Mouse (Mus musculus): ENCODE results near the gene Rassf3.

Rassf3 gene

DNA sequence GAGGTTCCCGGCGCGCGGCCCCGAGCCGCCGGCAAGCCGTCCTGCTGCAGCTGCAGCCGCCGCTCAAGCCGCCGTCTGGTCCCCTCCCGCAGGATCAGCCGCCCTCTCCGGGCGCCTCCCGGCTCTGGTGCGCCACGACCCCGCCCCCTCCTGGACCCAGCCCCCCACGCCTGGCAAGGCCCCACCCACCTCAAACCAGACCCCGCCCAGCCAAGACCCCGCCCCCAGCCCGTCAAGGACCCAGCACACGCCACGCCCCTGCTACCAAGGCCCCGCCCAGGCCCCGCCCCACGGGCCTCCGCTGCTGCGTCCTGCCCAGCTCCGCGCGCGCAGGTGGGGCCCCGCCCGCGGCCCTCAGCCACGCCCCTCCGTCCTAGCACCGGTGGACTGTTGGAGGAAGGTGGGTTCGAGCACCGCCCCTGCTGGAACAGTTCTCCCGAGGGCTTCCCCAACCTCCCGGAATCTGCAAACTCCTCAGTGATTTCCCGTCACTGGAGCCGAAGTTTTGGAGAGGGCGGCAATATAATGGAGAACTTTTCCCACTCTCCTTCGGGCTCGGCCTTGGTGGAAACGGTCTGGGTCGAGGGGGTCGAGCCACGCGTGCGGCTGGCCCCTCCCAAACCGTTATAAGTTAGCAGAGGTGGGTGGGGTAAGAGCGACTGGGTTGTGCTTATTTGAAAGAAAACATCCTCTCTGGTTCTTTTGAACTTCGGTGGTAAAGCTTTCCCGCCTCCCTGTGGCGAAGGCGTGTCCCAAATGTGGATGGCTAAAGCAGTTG is at the start of gene Rassf3:
Gene Rassf3 (minus strand): TSS at position 158 of the 778 bp plus-strand sequence.
- DNase-seq (ENCODE audit: low read depth, low spot score), result peak; percentile 94

DNA sequence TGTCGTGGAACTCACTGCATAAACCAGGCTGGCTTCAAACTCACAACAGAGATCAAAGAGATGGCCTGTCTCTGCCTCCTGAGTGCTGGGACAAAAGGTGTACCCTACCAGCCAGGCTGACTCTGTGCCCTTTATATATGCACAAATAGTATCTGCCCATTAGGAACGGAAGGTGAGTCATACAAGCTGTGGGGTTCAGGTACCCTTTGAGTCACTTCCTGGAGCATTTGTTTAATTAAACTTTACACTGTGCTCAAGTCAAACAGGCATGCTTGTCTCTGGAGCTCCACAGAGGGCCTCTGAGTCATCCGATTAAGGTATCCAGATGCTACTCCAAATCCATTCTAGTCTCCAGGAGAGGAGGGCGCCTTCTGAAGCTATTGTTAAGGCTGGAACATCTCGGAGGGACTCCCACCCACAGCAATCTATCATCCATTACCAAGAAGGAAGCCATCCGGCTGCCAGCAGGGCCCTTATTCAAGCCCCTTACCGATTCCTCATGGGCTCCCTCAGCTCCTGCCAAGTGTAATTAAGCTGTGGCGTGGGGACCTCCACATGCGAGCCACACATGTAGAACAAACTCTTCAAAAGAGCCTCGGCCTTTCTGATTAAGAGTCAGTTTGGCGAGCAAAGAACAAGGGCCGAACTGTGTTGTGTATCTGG is 44.9 kb upstream of the Rassf3 start:
- DNase-seq (ENCODE audit: low read depth, low spot score), result no peak

DNA sequence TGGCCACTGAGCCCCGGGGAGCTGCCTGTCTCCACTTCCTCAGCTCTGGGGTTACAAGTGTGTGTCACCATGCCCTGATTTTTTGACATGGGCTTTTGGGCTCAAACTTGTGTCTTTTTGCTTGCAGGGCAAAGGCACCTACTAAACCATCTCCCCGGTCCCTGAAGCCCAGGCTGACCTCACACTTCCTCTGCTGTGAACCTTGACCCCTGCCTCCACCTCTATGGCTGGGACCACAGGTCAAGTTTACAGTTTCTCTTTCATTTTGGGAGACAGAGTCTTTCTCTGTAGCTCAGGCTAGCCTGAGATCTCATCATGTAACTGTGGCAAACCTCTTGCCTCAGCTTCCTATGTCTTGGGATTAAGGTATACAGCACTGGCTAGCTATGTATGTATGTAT is 43.6 kb upstream of the Rassf3 start:
- DNase-seq (ENCODE audit: low read depth, low spot score), result no peak

DNA sequence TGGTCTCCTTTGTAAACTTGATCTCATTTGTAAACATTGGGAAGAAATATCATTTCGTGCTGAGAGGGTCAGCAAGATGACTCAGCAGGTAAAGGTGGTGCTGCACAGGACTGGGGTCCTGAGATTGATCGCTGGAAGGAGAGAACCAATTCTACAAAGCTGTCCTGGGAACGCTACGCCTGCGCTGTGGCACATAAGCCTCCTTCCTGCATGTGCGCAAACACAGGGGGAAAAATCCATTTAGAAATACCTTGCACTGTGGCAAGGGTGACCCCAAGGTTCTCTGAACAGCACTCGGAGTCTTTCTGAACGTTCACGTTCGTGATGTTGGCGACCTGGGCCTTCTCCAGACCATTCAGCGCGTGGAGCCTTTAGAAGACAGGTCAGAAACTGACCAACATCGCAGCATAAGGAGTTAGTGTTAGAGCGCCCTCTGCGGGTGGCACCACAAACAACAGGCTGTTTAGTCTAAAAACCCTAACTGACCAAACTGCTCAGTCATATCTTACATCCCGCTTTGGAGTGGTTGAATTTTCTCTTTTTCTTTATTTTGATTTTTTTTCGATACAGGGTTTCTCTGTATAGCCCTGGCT is 40.0 kb upstream of the Rassf3 start:
- DNase-seq (ENCODE audit: low read depth, low spot score), result peak; percentile 83

DNA sequence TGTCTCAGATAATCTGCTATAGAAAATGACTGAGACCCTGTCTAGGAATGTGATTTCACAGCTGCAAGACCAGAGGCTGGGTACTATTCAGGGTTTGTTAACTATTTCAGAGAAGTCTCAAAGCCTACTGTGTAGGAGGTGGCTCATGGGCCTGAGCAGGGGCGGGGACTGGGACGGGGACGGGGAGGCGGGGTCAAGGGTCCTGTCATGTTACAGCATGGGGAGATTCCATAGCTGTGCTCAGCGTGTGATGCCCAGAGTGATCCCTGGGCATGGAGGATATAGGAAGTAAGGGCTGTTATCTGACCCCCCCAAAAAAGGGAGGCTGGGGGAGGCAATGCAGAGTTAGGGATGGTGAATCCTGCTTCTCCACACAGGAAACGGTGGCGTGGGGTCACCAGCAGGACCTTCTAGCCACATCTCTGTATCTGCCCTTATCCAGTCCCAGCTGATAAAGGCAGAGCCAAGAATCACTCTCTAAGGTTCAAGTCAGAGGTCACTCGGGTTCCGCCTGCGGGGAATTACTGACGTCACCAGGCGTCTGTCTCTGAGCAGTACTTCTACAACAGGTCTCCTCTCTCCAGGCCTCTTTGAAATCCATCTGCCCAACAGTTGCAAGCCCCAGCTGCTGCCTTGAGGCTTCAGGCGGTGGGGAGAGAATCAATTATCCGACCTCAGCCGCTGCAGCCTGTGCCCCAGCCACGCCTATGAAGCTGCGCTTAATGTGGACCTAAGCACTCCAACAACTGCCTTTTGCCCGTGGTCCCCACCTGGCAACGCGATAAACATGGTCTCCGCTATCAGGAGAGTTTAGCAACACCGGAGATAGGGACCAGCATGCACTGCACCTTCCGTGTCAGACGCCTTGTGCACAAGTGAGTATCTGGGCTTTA is 33.9 kb upstream of the Rassf3 start:
- peak; percentile 72 for DNase-seq (ENCODE audit: low read depth, low spot score)

DNA sequence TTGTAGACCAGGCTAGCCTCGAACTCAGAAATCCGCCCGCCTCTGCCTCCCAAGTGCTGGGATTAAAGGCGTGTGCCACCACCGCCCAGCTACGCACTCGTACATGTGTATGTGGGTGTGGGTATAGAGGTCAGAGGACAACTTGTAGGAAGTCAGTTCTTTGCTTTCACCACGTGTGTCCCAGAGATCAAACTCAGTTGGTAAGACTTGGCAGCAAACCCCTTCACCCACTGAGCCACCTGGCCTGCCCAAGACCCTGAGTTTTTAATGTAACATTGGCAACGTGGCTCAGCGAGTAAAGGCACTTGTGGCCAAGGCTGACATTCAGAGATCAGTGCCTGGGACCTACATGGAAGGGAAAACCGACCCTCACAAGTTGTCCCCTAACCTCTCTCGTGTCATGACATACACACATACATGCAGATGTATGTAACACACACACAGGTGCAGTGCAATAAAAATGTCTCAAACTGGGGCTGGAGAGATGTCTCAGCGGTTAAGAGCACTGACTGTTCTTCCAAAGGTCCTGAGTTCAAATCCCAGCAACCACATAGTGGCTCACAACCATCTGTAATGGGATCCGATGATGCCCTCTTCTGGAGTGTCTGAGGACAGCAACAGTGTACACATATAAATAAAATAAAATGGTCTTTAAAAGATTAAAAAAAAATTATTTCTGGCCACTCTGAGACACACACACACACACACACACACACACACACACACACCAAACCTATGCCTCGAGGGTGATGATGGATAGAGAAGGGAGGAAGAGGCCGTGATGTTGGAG is 31.8 kb upstream of the Rassf3 start:
- DNase-seq (ENCODE audit: low read depth, low spot score), result no peak

DNA sequence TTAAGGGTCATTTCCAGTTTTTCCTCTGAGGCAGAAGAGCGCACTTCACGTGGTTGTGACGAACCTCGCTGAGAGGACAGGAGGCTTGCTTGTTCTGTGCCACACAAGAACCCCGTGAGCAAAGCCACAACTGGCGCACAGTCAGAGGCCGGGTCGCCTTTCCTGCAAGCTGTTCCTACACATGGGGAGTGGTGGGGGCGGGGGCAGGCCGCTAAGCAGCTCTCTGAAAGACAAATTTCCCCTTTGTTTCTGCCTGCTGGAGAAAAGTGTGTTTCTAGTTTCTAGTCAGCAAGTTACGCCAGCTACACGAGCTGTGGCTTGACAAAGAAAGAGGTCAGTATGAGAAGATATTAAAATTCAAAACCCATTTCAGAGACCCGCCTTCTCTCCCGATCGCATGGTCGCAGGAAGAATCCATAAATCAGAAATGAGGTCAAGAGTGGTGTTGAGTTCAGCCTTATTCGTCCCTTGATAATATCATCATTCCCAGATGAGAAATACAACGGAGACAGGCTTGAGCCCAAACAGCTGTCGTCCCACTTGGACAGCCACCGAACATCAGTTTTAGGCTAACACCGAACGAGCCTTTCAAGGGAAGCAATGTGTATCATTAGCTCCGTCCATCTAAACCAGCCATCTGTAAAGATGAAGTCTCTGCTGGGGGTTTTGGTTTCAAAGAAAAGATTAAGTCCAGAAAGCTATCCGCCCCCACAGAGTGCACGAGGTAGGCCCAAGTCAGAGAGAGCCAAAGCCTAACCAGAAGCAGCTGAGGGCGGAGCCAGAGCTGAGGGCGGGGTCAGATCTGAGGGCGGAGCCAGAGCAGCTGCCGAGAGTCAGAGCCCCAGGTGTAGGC is 30.8 kb upstream of the Rassf3 start:
- DNase-seq (ENCODE audit: low read depth, low spot score), result peak; percentile 71

DNA sequence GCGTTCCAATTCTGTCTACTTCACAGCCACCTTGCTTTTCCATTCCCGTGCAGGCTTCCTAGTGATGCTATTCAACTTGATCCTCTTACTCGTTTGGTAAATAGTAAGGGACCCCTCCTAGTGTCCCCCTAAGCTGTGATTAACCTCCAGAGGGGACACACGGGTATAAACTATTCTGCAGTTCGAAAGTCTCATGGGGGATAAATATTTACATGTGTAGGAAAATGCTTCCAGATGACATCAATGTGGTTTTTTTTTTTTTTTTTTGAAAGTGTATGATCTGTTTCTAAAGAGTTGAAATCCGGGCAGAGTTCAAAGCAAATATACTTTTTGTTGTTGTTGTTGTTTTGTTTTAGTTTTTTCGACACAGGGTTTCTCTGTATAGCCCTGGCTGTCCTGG is 29.8 kb upstream of the Rassf3 start:
- no peak for DNase-seq (ENCODE audit: low read depth, low spot score)

DNA sequence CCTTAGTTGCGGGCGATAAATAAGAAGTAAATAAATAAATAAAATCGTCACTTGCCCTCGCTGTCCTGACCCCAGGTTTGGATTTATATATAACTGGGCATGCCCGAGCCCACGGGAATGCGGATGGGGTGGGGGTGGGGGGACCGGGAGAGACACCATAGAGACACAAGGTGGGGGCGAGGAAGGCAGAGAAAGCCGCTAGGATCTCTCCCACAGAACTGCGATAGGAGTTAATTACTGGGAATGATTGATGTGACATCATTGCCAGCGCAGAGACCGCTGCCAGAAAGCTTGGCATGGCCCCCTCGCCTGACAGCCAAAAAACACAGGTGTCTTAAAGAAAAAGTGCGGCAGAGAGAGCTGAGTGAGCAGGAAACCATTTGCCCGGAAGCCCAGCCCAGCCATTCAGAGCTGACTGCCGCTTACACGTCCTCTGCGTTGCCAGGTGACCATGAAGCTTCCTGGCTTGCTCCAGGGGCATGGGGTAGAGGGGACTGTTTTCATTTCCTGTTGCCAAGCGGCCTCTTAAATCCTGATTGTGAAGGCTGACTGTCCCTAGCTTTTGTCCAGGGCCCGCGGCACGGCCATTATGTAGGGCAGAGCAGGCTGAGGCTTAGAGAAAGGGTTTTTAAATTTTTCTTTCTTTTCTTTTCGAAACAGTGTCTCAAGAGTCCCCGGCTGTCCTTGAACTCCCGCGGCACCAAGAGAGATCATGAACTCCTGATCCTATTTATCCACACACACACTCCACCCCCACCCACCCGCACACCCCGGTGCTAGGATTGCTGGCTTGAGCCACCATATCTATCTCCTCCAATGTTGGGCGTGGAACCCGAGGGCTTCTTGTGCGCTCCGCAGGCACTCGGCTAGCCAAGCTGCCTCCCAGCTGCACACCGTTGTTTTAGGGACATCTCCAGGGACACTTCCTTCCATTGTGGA is 29.1 kb upstream of the Rassf3 start:
- DNase-seq (ENCODE audit: low read depth, low spot score), result peak; percentile 69

DNA sequence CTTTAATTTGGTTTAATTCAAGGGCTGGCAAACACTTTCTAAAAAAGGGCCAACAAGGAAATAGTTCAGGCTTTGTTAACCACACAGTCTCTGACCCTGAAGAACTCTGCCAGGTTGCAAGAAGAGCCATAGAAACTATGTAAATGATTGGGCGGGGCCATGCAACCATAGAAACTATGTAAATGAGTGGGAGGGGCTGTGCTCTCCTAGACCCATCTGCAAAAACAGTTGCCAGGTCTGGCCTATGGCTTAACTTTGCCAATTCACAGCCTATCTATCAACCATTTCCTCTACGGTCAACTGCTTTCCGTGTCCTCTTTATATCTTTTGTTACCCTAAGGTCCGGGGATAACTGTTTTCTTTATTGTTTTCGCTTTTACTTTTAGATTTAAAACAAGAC is 25.0 kb upstream of the Rassf3 start:
- DNase-seq (ENCODE audit: low read depth, low spot score), result no peak

DNA sequence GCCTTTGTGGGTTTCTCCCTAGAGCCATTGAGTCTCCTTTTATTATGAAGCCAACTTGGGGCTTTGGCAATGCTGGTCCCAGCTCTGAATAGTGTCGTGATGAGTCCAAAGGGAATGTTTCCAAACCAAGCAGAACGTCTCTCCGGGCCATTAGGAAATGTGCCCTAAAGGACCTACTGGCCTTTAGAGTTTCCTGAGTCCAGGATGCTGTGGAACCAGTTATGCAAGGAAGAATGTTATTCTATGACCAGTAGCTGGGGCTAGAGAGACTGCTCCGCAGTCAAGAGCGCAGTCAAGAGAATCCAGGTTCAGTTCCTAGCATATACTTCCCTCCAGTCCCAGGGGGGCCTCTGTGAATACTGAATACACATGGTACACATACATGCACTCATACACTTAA is 23.9 kb upstream of the Rassf3 start:
- no peak for DNase-seq (ENCODE audit: low read depth, low spot score)

DNA sequence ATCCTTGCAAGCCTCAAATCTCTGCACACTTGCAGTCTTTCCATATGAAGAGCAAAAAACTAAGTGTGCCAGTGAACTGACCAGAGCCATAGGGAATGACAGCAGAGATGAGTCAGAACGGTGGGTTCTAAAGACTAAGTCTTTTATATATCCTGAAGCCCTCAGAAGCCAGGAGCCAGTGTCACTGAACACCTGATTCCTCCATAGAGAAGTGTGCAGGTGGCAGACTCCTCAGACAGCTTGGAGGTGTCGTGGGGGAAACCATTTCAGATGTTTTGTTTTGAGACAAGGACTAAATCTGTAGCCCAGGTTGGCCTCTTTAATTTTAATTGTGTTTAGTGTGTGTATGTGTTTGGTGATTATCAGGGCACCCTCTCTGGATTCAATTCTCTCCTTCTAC is 22.9 kb upstream of the Rassf3 start:
- no peak for DNase-seq (ENCODE audit: low read depth, low spot score)

DNA sequence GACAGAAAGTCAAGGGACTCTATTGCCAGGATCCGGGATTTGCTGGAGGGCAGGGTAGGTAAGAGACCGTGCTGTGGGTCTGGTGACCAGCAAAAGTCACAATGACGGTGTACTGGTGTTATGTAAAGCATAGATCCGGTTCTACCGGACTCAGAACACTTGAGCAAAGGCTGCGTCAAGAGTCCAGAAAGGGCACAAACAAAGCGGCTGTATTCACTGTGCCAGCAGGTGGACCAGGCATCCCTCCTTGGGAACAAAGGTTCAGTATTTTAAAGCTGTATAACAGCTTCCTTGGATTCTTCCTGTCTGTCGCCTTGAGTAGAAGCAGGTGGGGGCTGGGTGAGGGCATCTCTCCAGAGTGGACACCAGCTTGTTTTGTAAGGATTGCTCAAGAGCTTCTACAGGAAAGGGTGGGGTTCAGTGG is 22.3 kb upstream of the Rassf3 start:
- DNase-seq (ENCODE audit: low read depth, low spot score), result no peak

DNA sequence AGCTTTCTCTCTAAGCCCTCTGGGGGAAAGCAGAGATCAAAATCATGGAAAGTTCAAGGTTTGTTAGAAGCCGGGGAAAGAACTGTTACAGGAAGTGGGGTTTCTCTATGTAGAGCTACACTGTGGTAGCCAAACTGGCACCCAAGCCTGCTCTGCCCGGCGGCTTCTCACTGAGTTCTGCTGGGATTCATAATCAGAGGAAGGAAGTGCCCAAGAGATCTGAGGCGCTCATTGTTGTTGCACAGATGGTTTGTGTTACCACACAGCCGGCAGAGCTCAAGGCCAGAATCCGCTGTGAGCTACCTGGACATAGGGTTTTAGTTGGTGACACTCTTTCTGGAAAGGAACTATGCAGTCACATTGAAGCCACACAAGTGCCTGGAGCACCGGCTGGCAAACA is 21.8 kb upstream of the Rassf3 start:
- DNase-seq (ENCODE audit: low read depth, low spot score), result no peak

DNA sequence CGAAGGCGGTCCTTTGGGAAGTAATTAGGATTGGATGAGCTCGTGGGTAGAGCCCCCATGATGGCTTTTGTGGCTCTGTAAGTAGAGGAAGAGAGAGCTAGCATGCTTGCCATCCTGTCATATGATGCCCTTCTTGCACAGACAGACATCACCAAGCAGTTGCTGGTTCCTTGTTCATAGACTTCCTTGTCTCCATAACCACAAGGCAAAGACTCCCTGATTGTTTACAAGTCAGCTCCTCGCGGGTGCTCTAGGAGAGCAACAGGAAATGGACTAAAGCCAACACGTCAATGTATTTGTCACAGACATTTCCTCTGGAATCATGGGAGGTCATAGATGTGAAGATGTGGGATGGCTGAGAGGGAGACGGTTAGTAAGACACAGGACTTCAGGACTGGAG is 20.5 kb upstream of the Rassf3 start:
- DNase-seq (ENCODE audit: low read depth, low spot score), result no peak

DNA sequence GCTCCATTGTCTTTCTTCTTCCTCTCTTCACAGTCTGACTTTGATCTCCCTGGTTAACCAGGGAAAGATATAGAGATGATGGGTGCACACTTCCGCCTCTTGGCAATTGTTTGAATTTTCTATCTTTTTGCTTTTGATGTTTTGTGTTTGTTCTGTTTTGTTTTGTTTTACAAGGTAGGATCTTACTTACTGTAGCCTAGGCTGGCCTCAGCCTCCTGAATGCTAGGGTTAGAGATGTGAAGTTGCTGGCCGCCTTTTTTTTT is 17.9 kb upstream of the Rassf3 start:
- DNase-seq (ENCODE audit: low read depth, low spot score), result no peak

DNA sequence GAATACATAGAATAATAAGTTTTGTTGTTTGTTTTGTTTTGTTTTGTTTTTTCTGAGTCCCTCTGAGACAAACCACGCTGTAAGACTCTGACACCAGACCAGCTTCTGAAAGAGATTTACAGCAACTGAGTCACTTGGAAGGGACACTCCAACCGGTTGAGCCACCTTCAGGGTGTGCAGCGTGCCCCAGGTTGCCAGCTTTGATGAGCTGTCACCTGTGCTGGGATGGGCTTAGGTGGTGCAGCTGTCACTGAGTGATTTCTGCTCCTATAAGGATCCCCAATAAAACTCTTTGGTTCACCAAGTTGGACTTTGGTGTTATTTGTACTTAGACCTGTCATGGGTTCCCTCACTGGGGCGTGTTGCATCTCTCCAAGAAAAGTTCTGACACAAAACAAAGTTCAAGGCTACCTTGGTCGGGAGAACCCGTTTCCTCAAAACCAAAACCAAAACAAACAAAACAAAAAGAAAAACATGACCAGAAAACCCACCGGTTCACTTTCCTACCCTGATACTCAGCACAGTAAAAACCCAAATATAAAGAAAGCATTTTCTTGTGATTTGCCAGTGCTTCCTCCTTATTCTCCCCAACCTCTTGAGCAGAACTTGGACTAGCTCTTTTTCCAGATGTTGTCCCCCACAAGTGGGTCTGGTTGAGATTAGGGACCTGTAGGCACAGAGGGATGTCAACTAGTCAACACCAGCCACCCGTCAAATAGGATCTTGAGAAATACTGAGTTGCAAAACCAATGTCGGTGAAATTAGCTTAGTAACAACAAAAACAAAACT is 17.4 kb upstream of the Rassf3 start:
- no peak for DNase-seq (ENCODE audit: low read depth, low spot score)

DNA sequence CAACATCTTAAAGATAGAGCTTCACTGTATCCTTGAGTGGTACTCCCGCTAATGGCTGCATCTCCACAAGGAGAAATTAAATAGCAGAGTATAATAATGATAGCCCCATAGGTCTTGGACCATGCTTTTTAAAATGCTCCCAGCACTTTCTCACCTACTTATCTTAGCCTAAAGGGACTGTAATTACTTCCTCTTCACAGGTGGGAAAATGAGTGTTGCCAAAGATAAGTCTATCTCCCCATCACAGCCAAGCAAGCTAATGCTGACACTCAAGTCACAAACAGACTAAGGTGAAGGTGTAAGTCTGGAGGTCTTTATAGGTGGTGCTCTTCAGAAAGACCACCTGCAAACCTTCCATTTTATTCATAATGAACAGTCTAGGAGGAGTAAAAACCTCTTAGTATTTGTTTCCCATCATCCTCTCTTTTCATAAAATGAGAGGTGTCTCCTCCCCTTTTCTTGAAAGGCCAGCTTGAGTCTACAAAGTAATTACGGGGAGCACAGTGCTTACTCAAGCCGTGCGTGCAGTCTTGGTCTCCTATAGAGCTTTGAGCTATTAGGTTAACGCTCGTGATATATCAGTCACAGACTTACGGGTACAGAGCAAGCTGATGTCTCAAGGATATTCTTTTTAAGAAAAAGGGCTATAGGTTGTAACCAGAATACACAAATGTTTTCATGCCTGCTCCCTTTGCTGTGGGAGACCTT is 16.6 kb upstream of the Rassf3 start:
- no peak for DNase-seq (ENCODE audit: low read depth, low spot score)
